In genomic region chr4:149171581-149171981, GRCm38 (mm10) we compare ENCODE assay signal across 9 mouse cellular contexts. TPM values are rescaled to one million over a fixed set of nuclear protein-coding genes. Genes with fewer than 3 reads are reported as not detected.
DNase-seq lines count a peak whose midpoint lies in the region; ATAC-seq and TF ChIP-seq lines count a peak whose summit lies in the region.
"Had no signal": no experiment of that assay in that cellular context is flagged by ENCODE, and none has a peak within 500 bp of the region (broad histone marks: within the 10 kb centered on the region; RNA-seq: fewer than 3 reads in every experiment).

No protein-coding gene starts in this region.

- H3K27me3 ChIP-seq in heart, embryonic 12.5 days (replicated peaks), result no peaks in the 10 kb centered on the region
- H3K27me3 ChIP-seq in liver, embryonic 15.5 days, result no peaks in the 10 kb centered on the region
- H3K27me3 ChIP-seq in myocyte (ENCODE audit: control insufficient read depth, insufficient read depth, insufficient read length), result no peaks in the 10 kb centered on the region

- no peak overlapping the region for H3K4me3 ChIP-seq in heart, embryonic 12.5 days
- no peak overlapping the region for H3K4me3 ChIP-seq in liver, embryonic 15.5 days (replicated peaks)
- H3K4me3 ChIP-seq in myocyte, result no peak overlapping the region
- no peak overlapping the region for H3K4me3 ChIP-seq in left cerebral cortex, adult 2 months

- H3K27ac ChIP-seq in heart, embryonic 12.5 days (ENCODE audit: poor library complexity, severe bottlenecking), result no peak overlapping the region
- peak overlapping the region; percentile 46 for H3K27ac ChIP-seq in liver, embryonic 15.5 days (replicated peaks)
- no peak overlapping the region for H3K27ac ChIP-seq in left cerebral cortex, adult 2 months

- no peak for ATAC-seq in heart, embryonic 12.5 days (ENCODE audit: insufficient number of reproducible peaks, low FRiP score)
- no peak for ATAC-seq in liver, embryonic 15.5 days (ENCODE audit: insufficient read depth)

- H3K36me3 ChIP-seq in heart, embryonic 12.5 days, result peaks cover 4% of the 10 kb centered on the region
- H3K36me3 ChIP-seq in liver, embryonic 15.5 days (replicated peaks), result no peaks in the 10 kb centered on the region
- no peaks in the 10 kb centered on the region for H3K36me3 ChIP-seq in myocyte (ENCODE audit: control insufficient read depth, insufficient read depth)

- intact Hi-C loops in left cerebral cortex, adult 2 months (cut with DNase I), result no loop called here

- TF ChIP-seq POLR2A in myocyte (IDR thresholded peaks at IDR 0.05; ENCODE audit: insufficient read length, low read depth), result no peak

- no peaks in the 10 kb centered on the region for H3K9me3 ChIP-seq in heart, embryonic 12.5 days (replicated peaks)
- H3K9me3 ChIP-seq in liver, embryonic 15.5 days (replicated peaks), result no peaks in the 10 kb centered on the region

- no peak overlapping the region for H3K9ac ChIP-seq in heart, embryonic 12.5 days
- H3K9ac ChIP-seq in liver, embryonic 15.5 days, result no peak overlapping the region

- H3K79me2 ChIP-seq in myocyte (ENCODE audit: control insufficient read depth, insufficient read depth), result no peaks in the 10 kb centered on the region

- peaks cover 15% of the 10 kb centered on the region for H3K4me1 ChIP-seq in heart, embryonic 12.5 days (replicated peaks)
- peaks cover 45% of the 10 kb centered on the region for H3K4me1 ChIP-seq in liver, embryonic 15.5 days (replicated peaks)

- no peak for TF ChIP-seq CTCF in left cerebral cortex, adult 2 months (IDR thresholded peaks at IDR 0.05)

- H3K4me2 ChIP-seq in heart, embryonic 12.5 days, result no peak overlapping the region
- H3K4me2 ChIP-seq in liver, embryonic 15.5 days, result no peak overlapping the region
- H3K4me2 ChIP-seq in myocyte (ENCODE audit: low read depth), result peak overlapping the region; percentile 61

- H3ac ChIP-seq in myocyte (ENCODE audit: control insufficient read depth, insufficient read length), result no peak overlapping the region

- DNase-seq in heart, adult 9 months (ENCODE audit: low spot score in 2 of 2), result peak; percentile 43 to 54
- DNase-seq in brain, adult 2 months (ENCODE audit: low read depth, low spot score), result peak; percentile 50
- DNase-seq in kidney, adult 9 months, result no peak
- DNase-seq in frontal cortex, postnatal 14 days (ENCODE audit: low spot score in 2 of 2), result no peak
- DNase-seq in left cerebral cortex, adult 2 months (ENCODE audit: extremely low spot score in 1 of 2, low spot score in 2 of 2), result no peak

- WGBS in heart, embryonic 12.5 days, result 69% methylated on average over 5 of the region's 5 CpGs
- 49% methylated on average over 5 of the region's 5 CpGs for WGBS in liver, embryonic 15.5 days (ENCODE audit: insufficient replicate concordance)

TF ChIP-seq in myocyte, 11 proteins besides CTCF, POLR2A, EP300 and RAD21:
- TF ChIP-seq MYOG (IDR thresholded peaks at IDR 0.05; ENCODE audit: control insufficient read depth in 1 of 3, insufficient read depth in 1 of 3, insufficient read length in 2 of 3, low read depth in 2 of 3) (no peak), CEBPB (IDR thresholded peaks at IDR 0.05; ENCODE audit: insufficient read depth, poor library complexity, severe bottlenecking) (peak; percentile 28; the same call in 1 of the 2 replicates)

RNA-seq across cellular contexts. Expression of gene Pgd, which starts 5.0 kb away (rescaled TPM):
- polyA plus RNA-seq in heart, embryonic 12.5 days (2016; fragmentation: Nextera tagmentation; extraction: Ambion mirVana), result 90.0 and 91.1 TPM in 2 replicates
- 73.5 and 73.9 TPM in 2 replicates for polyA plus RNA-seq in liver, embryonic 15.5 days (2015; fragmentation: Nextera tagmentation; extraction: Ambion mirVana)
- 162 TPM for polyA plus RNA-seq in myocyte (2012; fragmentation: generic; extraction: Trizol)
- 10 to 100 TPM; 35.1 to 36.5 TPM for total RNA-seq in left cerebral cortex, adult 2 months (2021)

RNA-seq across cellular contexts. Expression of gene Cenps, which starts 34.2 kb away (rescaled TPM):
- 26.9 and 27.9 TPM in 2 replicates for polyA plus RNA-seq in heart, embryonic 12.5 days (2016; fragmentation: Nextera tagmentation; extraction: Ambion mirVana)
- polyA plus RNA-seq in liver, embryonic 15.5 days (2015; fragmentation: Nextera tagmentation; extraction: Ambion mirVana), result 9.8 and 12.4 TPM in 2 replicates
- 7.3 TPM for polyA plus RNA-seq in myocyte (2012; fragmentation: generic; extraction: Trizol)
- 10 to 100 TPM; 30.5 to 32.7 TPM for total RNA-seq in left cerebral cortex, adult 2 months (2021)

RNA-seq across cellular contexts. Expression of gene Cort, which starts 45.0 kb away (rescaled TPM):
- polyA plus RNA-seq in heart, embryonic 12.5 days (2016; fragmentation: Nextera tagmentation; extraction: Ambion mirVana), result not detected in 2 replicates
- 0.14 TPM in 1 of 2 replicates, not detected in the other for polyA plus RNA-seq in liver, embryonic 15.5 days (2015; fragmentation: Nextera tagmentation; extraction: Ambion mirVana)
- polyA plus RNA-seq in myocyte (2012; fragmentation: generic; extraction: Trizol), result not detected
- 10 to 100 TPM; 12.6 to 14.1 TPM for total RNA-seq in left cerebral cortex, adult 2 months (2021)
- total RNA-seq: hematopoietic stem cell, adult 5-6 weeks had no signal

Comparison
In these comparisons a context has a peak if more than half of its experiments do, and no peak if none do; other contexts are left out.
1. DNase-seq: peak in heart, adult 9 months (2 of 2) and brain, adult 2 months (single experiment); none in kidney, adult 9 months (single experiment), frontal cortex, postnatal 14 days (0 of 2) and left cerebral cortex, adult 2 months (0 of 2).